Mouse (Mus musculus) liver, adult 2 months (tissue): ENCODE results near the gene Abcc12. TPM values are rescaled to one million over a fixed set of nuclear protein-coding genes. Genes with fewer than 3 reads are reported as not detected.

ENCODE experiments used
- DNase-seq: peaks from one replicate; pipeline ENCODE4 v3.0.0-alpha.2; 2011; ENCODE audit warnings: low read depth, low spot score; ENCODE audit errors: extremely low read depth
- H3K27ac ChIP-seq: fragments of 200-500 bp; replicated peaks from 2 replicates; pipeline ENCODE4 v1.5.1; 2012; ENCODE audit warnings: low read depth, mild to moderate bottlenecking, control low read depth, inconsistent platforms, low read length; ENCODE audit not compliant: insufficient read depth
- H3K27me3 ChIP-seq: fragments of 200-500 bp; 2 replicates; pipeline ENCODE4 v1.6.1; 2012; ENCODE audit warnings: mild to moderate bottlenecking, moderate library complexity, low read length, inconsistent platforms; ENCODE audit not compliant: control insufficient read depth, insufficient read depth
- H3K36me3 ChIP-seq: fragments of 200-500 bp; 2 replicates; pipeline ENCODE4 v1.6.1; 2012; ENCODE audit warnings: low read length, inconsistent platforms; ENCODE audit not compliant: control insufficient read depth, insufficient read depth
- H3K4me1 ChIP-seq: fragments of 200-500 bp; 2 replicates; pipeline ENCODE4 v1.6.1; 2011; ENCODE audit warnings: low read length; ENCODE audit not compliant: control insufficient read depth, insufficient read depth
- H3K4me3 ChIP-seq: fragments of 200-500 bp; 2 replicates; pipeline ENCODE4 v1.5.1; 2011; ENCODE audit warnings: low read depth, mild to moderate bottlenecking, control low read depth, low read length, moderate library complexity; ENCODE audit not compliant: insufficient read depth
- H3K79me2 ChIP-seq: fragments of 200-500 bp; 2 replicates; pipeline ENCODE4 v1.6.1; 2012; ENCODE audit warnings: inconsistent platforms, mild to moderate bottlenecking, low read length, moderate library complexity; ENCODE audit not compliant: control insufficient read depth, insufficient read depth
- H3K9ac ChIP-seq: fragments of 200-500 bp; 2 replicates; pipeline ENCODE4 v1.6.1; 2012; ENCODE audit warnings: low read depth, mild to moderate bottlenecking, control low read depth, inconsistent platforms, low read length
- CTCF ChIP-seq: fragments of 200-500 bp; IDR thresholded peaks from 2 replicates; pipeline ENCODE4 v1.5.1; 2011; ENCODE audit warnings: low read depth, low read length, control low read depth
- POLR2A ChIP-seq: fragments of 200-500 bp; IDR thresholded peaks from 2 replicates; pipeline ENCODE4 v1.6.1; 2011; ENCODE audit warnings: low read length, control low read depth; ENCODE audit not compliant: insufficient read depth; ENCODE audit errors: extremely low read depth
- WGBS: fragments of 180-500 bp; shearing (Covaris S2); methylation state at CpG from one replicate; pipeline ENCODE4 v1.1.7; 2018; 5-methylcytosine and 5-hydroxymethylcytosine counted together
- polyA plus RNA-seq: library from polyadenylated mRNA; depleted of rRNA; stranded (reverse); fragments of >200 nt; gene quantifications from 2 replicates; pipeline ENCODE4 v1.2.3, GENCODE M21; 2012
- total RNA-seq: library from RNA; depleted of rRNA; stranded (reverse); fragments of >200 nt; gene quantifications from 2 replicates; pipeline ENCODE4 v1.2.3, GENCODE M21; 2014

Abcc12 gene
- total and polyA plus RNA-seq, 2 experiments, result 0.18 to 0.21 TPM

DNA sequence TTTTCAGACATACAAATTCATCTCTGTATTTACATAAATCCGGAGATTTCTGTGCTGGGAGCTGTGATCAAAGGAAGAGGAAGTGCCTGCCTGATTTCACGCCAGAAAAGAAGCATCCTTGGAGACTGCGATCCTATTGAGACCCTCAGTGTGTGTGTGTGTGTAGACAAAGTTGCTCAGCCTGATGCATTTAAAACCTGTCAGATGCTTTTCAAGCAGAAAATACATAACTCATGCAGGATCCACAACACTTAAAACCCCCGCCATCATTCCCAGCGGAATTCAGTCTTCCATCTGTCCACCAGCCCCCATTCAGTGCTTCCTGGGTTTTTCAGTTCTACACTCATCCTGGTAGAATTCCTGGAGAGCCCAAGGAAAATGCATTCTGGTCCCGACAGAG is 107.4 kb downstream of the Abcc12 start:
- Histone ChIP-seq H3K36me3 (no peaks in the 10 kb centered on the region), H3K4me1 (no peaks in the 10 kb centered on the region), H3K27ac (no peak overlapping the region), H3K27me3 (no peaks in the 10 kb centered on the region), H3K4me3 (no peak overlapping the region), H3K9ac (no peak overlapping the region), H3K79me2 (no peaks in the 10 kb centered on the region)
- TF ChIP-seq CTCF, result no peak
- no peak for TF ChIP-seq POLR2A
- WGBS, result 84% methylated on average over 6 of the region's 6 CpGs
- DNase-seq, result no peak

- TF ChIP-seq POLR2A (no peak), CTCF (no peak)
- Histone ChIP-seq H3K9ac (no peak overlapping the region), H3K4me1 (no peaks in the 10 kb centered on the region), H3K36me3 (no peaks in the 10 kb centered on the region), H3K27ac (no peak overlapping the region), H3K27me3 (no peaks in the 10 kb centered on the region), H3K4me3 (no peak overlapping the region), H3K79me2 (no peaks in the 10 kb centered on the region)
- DNase-seq, result no peak
- WGBS, result 82% methylated on average over 2 of the region's 2 CpGs
These were observed 109.8 kb downstream of the Abcc12 start for GRCm38 (mm10) chr8:86470717-86471116.

- Histone ChIP-seq H3K27me3 (no peaks in the 10 kb centered on the region), H3K79me2 (no peaks in the 10 kb centered on the region), H3K27ac (no peak overlapping the region), H3K4me1 (no peaks in the 10 kb centered on the region), H3K4me3 (no peak overlapping the region), H3K9ac (no peak overlapping the region), H3K36me3 (no peaks in the 10 kb centered on the region)
- 88% methylated on average over 2 of the region's 2 CpGs for WGBS
- TF ChIP-seq POLR2A, result no peak
- TF ChIP-seq CTCF, result no peak
- no peak for DNase-seq
These were observed 117.3 kb downstream of the Abcc12 start for GRCm38 (mm10) chr8:86463215-86463614.

DNA sequence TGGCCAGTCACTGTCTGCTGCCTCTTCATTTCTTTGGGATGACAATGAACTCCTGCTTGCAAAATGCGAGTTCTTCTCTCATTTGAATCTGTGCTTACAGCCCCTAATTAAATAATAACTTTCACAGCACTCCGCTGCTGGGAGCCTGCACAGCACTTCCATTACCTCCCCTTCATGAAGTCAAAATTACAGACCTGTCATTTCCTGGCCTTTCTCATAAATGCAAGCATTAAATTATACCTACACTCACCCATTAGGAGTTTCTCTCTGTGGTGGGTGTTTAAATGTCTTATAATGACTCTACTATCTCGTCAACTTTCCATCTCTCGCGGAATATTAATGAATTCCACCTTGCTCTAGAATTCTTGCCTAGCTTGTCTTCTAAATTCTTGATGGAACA is 120.1 kb downstream of the Abcc12 start:
- no peaks in the 10 kb centered on the region for H3K79me2 ChIP-seq
- H3K27me3 ChIP-seq, result no peaks in the 10 kb centered on the region
- H3K4me1 ChIP-seq, result no peaks in the 10 kb centered on the region
- WGBS, result 83% methylated on average over 5 of the region's 5 CpGs
- no peak for TF ChIP-seq POLR2A
- no peak for TF ChIP-seq CTCF
- H3K36me3 ChIP-seq, result no peaks in the 10 kb centered on the region
- H3K27ac ChIP-seq, result no peak overlapping the region
- no peak for DNase-seq
- no peak overlapping the region for H3K9ac ChIP-seq
- H3K4me3 ChIP-seq, result no peak overlapping the region

- H3K4me3 ChIP-seq, result no peak overlapping the region
- no peaks in the 10 kb centered on the region for H3K4me1 ChIP-seq
- WGBS, result 81% methylated on average over 11 of the region's 11 CpGs
- no peak overlapping the region for H3K27ac ChIP-seq
- no peaks in the 10 kb centered on the region for H3K36me3 ChIP-seq
- no peak overlapping the region for H3K9ac ChIP-seq
- DNase-seq, result no peak
- no peak for TF ChIP-seq POLR2A
- TF ChIP-seq CTCF, result no peak
- H3K79me2 ChIP-seq, result no peaks in the 10 kb centered on the region
- H3K27me3 ChIP-seq, result no peaks in the 10 kb centered on the region
These were observed 126.6 kb downstream of the Abcc12 start for GRCm38 (mm10) chr8:86453697-86454480.

GRCm38 (mm10) chr8:86449870-86450515 is 130.5 kb downstream of the Abcc12 start:
- Histone ChIP-seq H3K27ac (no peak overlapping the region), H3K4me3 (no peak overlapping the region), H3K79me2 (no peaks in the 10 kb centered on the region), H3K9ac (no peak overlapping the region), H3K4me1 (no peaks in the 10 kb centered on the region), H3K36me3 (no peaks in the 10 kb centered on the region), H3K27me3 (no peaks in the 10 kb centered on the region)
- TF ChIP-seq CTCF (no peak), POLR2A (no peak)
- WGBS, result 83% methylated on average over 4 of the region's 4 CpGs
- no peak for DNase-seq
